Mouse (Mus musculus) left cerebral cortex, adult 18-20 months (tissue): ENCODE measurements around the gene Ptf1a. TPM values are rescaled to one million over a fixed set of nuclear protein-coding genes. Genes with fewer than 3 reads are reported as not detected.

ENCODE experiments used
- DNase-seq, 2 experiments: peaks; one replicate each; pipeline ENCODE4 v3.0.0; 2021 to 2022; ENCODE audit warnings: low spot score in 2 of 2, mixed read lengths in 1 of 2
- total RNA-seq, 2 experiments: library from RNA; stranded (reverse); gene quantifications; 2 replicates each; pipeline ENCODE4 v1.2.3; 2021

Gene Ptf1a
- total RNA-seq, 2 experiments from 2014 or later: not detected

DNA sequence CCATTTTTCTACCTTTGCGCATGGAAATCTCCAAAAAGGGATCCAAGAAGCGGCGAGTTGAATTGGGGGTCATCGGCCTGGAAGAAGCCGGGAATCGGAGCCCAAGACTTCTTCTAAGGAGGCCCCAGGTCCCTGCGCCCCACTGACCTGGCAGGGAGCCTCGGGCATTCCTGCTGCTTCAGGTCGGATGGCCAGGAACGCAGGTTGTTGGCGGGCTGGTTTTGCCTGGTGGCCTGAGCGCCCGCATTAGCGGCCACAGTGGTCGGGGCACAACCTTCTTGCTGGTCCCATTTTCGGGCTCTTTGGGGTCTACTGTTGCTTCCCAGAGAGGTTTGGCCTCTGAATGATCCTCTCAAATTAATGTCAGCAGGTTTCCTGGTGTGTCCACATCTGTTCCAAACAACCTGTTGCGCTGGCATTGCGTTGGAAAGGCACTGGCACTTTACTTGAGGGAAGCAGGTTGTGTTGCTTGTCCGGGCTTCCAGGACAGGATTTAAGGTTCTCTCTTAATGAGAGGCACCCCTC lies 7.1 kb downstream of the Ptf1a start:
- DNase-seq: no peak

DNA sequence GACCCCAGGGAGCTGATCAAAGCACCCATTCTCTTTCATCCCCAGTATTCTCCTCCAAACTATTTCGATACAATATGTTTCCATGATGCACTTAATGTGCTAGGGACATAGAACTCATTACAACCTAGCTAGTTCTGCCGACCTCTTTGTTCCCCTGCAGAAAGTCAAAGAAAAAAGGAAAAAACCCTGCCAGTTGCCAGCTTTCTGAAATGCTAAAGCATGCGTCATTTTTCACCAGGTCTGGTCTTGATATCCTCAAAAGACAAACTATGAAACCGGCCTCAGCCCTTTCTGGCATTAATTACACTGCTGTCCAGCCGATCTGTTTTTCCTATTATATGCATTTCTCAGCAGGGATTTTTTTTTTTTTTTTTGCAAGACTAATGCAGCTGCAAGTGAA lies 9.8 kb downstream of the Ptf1a start:
- no peak for DNase-seq

GRCm38 (mm10) chr2:19455857-19456482 lies 10.5 kb downstream of the Ptf1a start:
- DNase-seq: no peak

GRCm38 (mm10) chr2:19458785-19459184 lies 13.3 kb downstream of the Ptf1a start:
- DNase-seq: no peak

DNA sequence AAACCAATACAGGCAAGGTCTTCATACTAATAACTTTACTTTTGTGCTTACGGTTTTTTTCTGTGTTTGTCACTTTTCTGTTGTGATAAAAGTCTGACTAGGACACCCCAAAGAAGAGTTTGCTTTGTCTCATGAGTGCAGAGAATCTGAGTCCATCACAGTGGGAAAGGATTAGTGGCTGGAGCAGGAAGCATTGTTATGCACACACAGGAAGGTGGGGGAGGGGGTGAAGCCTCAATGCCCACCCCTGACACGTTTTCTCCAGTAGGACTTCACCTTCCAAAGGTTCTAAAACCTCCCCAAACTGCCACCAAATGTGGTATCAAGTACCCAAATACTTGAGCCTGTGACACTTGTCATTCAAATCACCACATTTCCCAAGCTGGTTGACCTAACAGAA lies 16.5 kb downstream of the Ptf1a start:
- DNase-seq: no peak

DNA sequence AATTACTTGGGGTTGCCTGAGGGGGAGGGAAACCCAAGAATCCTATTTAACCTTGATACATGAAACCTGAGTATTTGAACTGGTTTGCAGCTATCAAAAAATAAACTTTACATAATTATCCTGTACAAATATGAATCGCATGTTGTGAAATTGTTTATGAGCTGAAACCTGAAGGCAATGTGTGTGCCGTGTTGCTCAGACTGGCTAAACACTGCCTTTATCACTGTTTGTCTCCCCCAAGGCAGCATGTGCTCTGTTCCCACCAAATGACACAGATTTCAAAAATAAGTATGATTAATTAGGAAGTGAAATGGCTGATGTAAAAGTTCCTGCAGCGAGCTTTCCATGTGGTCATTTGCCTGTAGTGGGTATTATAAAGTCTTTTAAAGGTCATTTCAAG lies 44.8 kb downstream of the Ptf1a start:
- DNase-seq: no peak

Other genes with a start within 250 kb of the Ptf1a start
- under 1 TPM; 0.35 to 0.79 TPM for gene Armc3, start 246.4 kb upstream of the Ptf1a start, total RNA-seq
- 10 to 100 TPM; 24.5 to 26.8 TPM for gene Msrb2, start 74.2 kb upstream of the Ptf1a start, total RNA-seq
- gene 4921504E06Rik, start 108.3 kb downstream of the Ptf1a start, total RNA-seq: not detected
- 10 to 100 TPM; 29.9 to 36.4 TPM for gene Otud1, start 212.1 kb downstream of the Ptf1a start, total RNA-seq